Mouse (Mus musculus) forebrain, postnatal 0 days (tissue): ENCODE data around the gene Abca3. TPM values are rescaled to one million over a fixed set of nuclear protein-coding genes. Genes with fewer than 3 reads are reported as not detected.

Experiments used
- ATAC-seq: fragments of 200-750 bp; cut with Nextera tagmentation; 2 replicates; pipeline ENCODE4 v1.8.0; 2017; ENCODE audit warnings: mild to moderate bottlenecking, moderate library complexity
- DNase-seq: peaks from one replicate; pipeline ENCODE4 v3.0.0-alpha.2; 2015
- H3K27ac ChIP-seq: fragments of 300-500 bp; sonication (generic); 2 replicates; pipeline ENCODE4 v1.5.1; 2014; ENCODE audit warnings: low read depth, mild to moderate bottlenecking, antibody characterized with exemption, low read length, moderate library complexity, mixed read lengths
- H3K27me3 ChIP-seq: fragments of 300-500 bp; sonication (generic); 2 replicates; pipeline ENCODE4 v1.6.1; 2014; ENCODE audit warnings: mild to moderate bottlenecking, low read length, mixed read lengths; ENCODE audit not compliant: insufficient read depth
- H3K36me3 ChIP-seq: fragments of 300-500 bp; sonication (generic); 2 replicates; pipeline ENCODE4 v1.6.1; 2014; ENCODE audit warnings: mild to moderate bottlenecking, moderate library complexity; ENCODE audit not compliant: insufficient read depth
- H3K4me1 ChIP-seq: fragments of 300-500 bp; sonication (generic); 2 replicates; pipeline ENCODE4 v1.6.1; 2014; ENCODE audit warnings: antibody characterized with exemption; ENCODE audit not compliant: insufficient read depth
- H3K4me2 ChIP-seq: fragments of 300-500 bp; sonication (generic); 2 replicates; pipeline ENCODE4 v1.6.1; 2014; ENCODE audit warnings: low read depth, mild to moderate bottlenecking, moderate library complexity
- H3K4me3 ChIP-seq: fragments of 300-500 bp; sonication (generic); 2 replicates; pipeline ENCODE4 v1.5.1; 2014; ENCODE audit warnings: low read depth, low read length, mixed read lengths
- H3K9ac ChIP-seq: fragments of 300-500 bp; sonication (generic); 2 replicates; pipeline ENCODE4 v1.6.1; 2014; ENCODE audit warnings: mild to moderate bottlenecking
- H3K9me3 ChIP-seq: fragments of 300-500 bp; sonication (generic); 2 replicates; pipeline ENCODE4 v1.6.1; 2016; ENCODE audit warnings: low read length
- CTCF ChIP-seq: sonication (generic); IDR thresholded peaks from 2 replicates; pipeline ENCODE4 v1.5.1; 2016; ENCODE audit warnings: antibody characterized with exemption, control low read depth, low read depth
- WGBS: fragments of 180-500 bp; shearing (Covaris S2); extraction: QIAGEN DNeasy Blood & Tissue Kit; methylation state at CpG from one replicate; pipeline ENCODE4 v1.1.7; 2014; 5-methylcytosine and 5-hydroxymethylcytosine counted together
- polyA plus RNA-seq: library from polyadenylated mRNA; unstranded; fragments of >200 nt; fragmentation: Nextera tagmentation; extraction: Ambion mirVana; gene quantifications from 2 replicates; pipeline ENCODE4 v1.2.1, GENCODE M21; 2015
- total RNA-seq: library from RNA; depleted of rRNA; stranded (reverse); fragments of >200 nt; gene quantifications from 2 replicates; pipeline ENCODE4 v1.2.3, GENCODE M21; 2014

Abca3 gene
- total and polyA plus RNA-seq, 2 experiments from 2014 or later: 22.9 to 71.2 TPM

DNA sequence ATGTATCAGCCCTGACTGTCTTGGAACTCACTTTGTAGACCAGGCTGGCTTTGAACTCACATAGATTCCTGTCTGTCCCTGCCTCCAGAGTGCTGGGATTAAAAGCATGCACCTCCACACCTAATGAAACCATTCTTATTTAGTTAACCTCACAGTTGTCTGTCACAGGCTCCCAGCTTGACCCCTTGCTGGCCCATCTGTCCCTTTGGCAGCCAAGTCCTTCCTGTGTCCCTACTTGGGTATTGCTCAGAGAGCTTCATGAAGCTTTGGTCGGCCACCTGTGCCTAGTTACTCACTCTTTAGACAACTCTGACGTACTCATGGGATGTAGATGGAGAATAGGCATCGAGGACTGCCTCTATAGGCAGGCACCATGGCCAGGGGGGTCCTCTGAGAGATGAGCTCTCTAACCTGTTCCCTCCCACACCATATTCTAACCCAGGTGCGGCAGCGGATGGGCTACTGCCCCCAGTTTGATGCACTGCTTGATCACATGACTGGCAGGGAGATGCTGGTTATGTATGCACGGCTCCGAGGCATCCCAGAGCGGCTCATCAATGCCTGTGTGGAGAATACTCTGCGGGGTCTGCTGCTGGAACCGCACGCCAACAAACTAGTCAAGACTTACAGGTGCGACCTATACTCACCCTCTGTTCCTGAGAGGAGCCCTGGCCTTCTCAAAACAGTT, 55.5 kb downstream of the Abca3 start:
- Histone ChIP-seq H3K27ac (no peak overlapping the region), H3K4me3 (no peak overlapping the region), H3K4me1 (no peaks in the 10 kb centered on the region), H3K4me2 (no peak overlapping the region), H3K9ac (no peak overlapping the region), H3K9me3 (no peaks in the 10 kb centered on the region), H3K27me3 (no peaks in the 10 kb centered on the region), H3K36me3 (peaks cover 74% of the 10 kb centered on the region)
- no peak for TF ChIP-seq CTCF
- no peak for DNase-seq
- no peak for ATAC-seq
- WGBS: 88% methylated on average over 12 of the region's 12 CpGs

DNA sequence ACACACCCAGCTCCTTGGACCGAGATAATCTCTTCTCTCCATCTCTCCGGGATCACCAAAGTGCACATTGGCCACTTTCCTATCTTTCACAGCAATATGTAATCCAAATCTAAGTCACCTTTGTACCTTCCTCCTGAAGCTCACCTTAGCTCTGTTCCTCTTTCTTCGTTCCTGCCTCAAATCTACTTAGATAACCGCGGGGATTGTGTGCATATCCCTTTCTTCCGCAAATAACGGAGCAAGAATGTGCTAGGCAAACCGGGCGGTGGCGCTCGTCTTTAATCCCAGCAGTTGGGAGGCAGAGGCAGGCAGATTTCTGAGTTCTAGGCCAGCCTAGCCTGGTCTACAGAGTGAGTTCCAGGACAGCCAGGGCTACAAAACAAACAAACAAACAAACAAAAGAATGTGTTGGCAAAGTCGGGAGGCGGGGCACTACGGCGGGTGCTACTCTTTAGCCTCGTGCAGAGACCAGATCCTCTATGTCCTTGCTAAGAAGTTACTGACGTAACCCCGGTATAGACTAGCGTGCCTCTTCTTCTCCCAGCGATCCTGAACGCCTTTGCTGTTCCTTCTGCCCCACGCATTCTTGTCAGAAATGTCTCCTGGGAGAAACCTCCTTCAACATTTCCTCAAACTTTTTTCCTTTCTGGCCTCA, 61.9 kb downstream of the Abca3 start:
- peak overlapping the region; percentile 39 for H3K9ac ChIP-seq
- peak overlapping the region; percentile 59 for H3K4me3 ChIP-seq
- H3K36me3 ChIP-seq: peaks cover 48% of the 10 kb centered on the region
- no peak for TF ChIP-seq CTCF
- peaks cover 10% of the 10 kb centered on the region; the same call in 1 of the 2 replicates for H3K4me1 ChIP-seq
- peak overlapping the region; percentile 91 for H3K27ac ChIP-seq
- peak overlapping the region; percentile 80 for H3K4me2 ChIP-seq
- peak; percentile 2; the same call in 1 of the 2 replicates for ATAC-seq
- no peaks in the 10 kb centered on the region for H3K27me3 ChIP-seq
- 33% methylated on average over 22 of the region's 22 CpGs for WGBS
- no peaks in the 10 kb centered on the region for H3K9me3 ChIP-seq
- no peak for DNase-seq

DNA sequence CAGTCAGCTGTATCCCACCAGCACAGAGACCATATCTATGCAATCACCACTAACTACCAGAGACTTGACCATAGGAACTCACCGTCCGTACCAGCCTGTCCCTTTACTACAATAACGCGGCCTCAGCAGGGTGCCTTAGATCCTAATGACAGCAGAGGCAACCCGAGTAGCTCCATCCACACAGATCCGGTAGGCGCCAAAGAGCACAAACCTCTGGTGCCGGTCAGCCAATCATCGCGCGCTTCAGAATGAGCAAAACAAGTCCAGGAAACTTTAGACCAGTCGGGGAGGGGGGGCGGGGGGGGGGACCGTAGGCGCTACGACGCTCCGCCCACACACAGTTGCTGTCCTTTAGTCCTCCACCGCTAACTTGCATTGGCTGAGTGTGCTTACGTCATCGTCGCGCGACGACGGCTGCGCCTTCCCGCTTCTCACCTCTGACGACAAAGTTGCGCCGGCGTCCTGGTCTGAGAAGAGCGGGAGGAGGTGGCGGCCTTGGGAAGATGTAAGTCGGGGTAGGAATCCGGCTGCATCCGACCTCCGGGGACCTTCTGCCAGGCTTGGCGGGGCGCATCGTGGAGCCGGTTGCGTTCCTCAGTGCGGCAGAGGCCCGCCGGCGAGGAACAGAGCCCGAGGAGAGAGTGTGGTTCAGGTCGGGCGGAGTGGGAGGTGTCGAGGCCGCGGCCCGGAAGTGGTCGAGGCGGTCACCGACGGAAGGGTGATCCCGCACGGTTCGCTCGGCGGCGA, 62.7 kb downstream of the Abca3 start, which contains the start of gene Rnps1:
Gene Rnps1 (plus strand): TSS at position 336 of the 747 bp plus-strand sequence.
- peaks cover 48% of the 10 kb centered on the region for H3K36me3 ChIP-seq

DNA sequence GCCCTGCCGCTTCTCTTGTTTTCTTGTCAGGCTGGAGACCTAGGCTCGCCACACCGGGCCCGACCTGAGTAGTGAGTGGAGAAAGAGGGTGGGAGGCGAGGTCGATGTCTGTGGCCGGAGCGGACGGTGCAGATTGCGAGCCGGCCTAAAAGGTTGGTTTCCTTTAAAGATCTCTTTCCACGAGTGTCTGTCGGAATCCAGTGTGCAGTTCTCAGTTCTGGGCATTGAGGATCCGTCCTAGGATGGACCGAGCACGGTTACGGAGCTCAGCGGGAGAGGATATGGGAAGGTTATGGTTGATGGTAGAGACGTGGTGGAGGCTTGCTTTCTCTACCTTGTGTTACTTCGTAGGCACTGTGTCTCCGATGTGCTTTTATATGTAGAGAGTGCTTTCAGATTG, 63.3 kb downstream of the Abca3 start:
- no peaks in the 10 kb centered on the region for H3K9me3 ChIP-seq
- H3K27ac ChIP-seq: peak overlapping the region; percentile 91
- H3K4me2 ChIP-seq: peak overlapping the region; percentile 80
- peaks cover 48% of the 10 kb centered on the region for H3K36me3 ChIP-seq
- ATAC-seq: peak; percentile 5; the same call in 1 of the 2 replicates
- H3K4me1 ChIP-seq: peaks cover 10% of the 10 kb centered on the region; the same call in 1 of the 2 replicates
- peak overlapping the region; percentile 59 for H3K4me3 ChIP-seq
- no peak for DNase-seq
- H3K9ac ChIP-seq: peak overlapping the region; percentile 74
- 1% methylated on average over 21 of the region's 21 CpGs for WGBS
- no peaks in the 10 kb centered on the region for H3K27me3 ChIP-seq
- no peak for TF ChIP-seq CTCF

More for the DNA sequence above, 62.7 kb downstream of the Abca3 start, which contains the start of gene Rnps1:
- TF ChIP-seq CTCF: no peak
- DNase-seq: peak; percentile 99
- Histone ChIP-seq H3K9me3 (no peaks in the 10 kb centered on the region), H3K4me3 (peak within 1 kb of the TSS; percentile 59), H3K9ac (peak within 1 kb of the TSS; percentile 74), H3K4me1 (peaks cover 10% of the 10 kb centered on the region; the same call in 1 of the 2 replicates), H3K27ac (peak within 1 kb of the TSS; percentile 91), H3K27me3 (no peaks in the 10 kb centered on the region), H3K4me2 (peak within 1 kb of the TSS; percentile 80)
- ATAC-seq: peak; percentile 97
- WGBS: 2% methylated on average over 64 of the region's 64 CpGs

DNA sequence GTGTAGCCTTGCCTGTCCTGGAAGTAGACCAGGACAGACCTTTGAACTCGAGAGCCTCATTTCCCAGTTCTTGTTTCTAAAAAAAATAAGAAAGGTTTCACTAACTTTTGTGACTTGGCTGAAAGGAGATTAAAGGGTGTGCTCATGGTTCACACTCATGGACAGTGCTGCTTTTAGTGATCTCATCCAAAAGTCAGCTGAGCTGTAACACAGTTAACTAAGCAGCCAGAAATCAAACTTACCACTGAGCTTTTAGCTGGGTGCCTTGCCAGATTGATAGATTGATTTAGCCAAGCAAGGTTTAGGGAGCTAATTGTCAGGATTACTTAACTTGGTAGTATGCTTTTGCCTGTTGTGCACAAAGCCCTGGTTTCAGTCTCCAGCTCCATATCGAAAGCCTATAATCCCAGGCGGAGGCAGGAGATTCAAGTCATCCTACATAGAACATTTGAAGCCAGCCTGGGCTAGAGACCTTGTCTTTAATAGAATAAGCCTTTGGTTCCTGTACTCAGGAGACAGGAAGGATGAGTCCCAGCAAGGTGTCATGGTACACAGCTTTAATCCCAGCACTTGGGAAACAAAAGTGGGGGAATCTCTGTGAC, 64.4 kb downstream of the Abca3 start:
- H3K9ac ChIP-seq: peak overlapping the region; percentile 74; the same call in 1 of the 2 replicates
- H3K27me3 ChIP-seq: no peaks in the 10 kb centered on the region
- H3K4me2 ChIP-seq: peak overlapping the region; percentile 80
- TF ChIP-seq CTCF: no peak
- H3K4me1 ChIP-seq: peaks cover 10% of the 10 kb centered on the region; the same call in 1 of the 2 replicates
- H3K36me3 ChIP-seq: peaks cover 51% of the 10 kb centered on the region
- H3K27ac ChIP-seq: no peak overlapping the region
- WGBS: 86% methylated on average over 3 of the region's 3 CpGs
- peak overlapping the region; percentile 59 for H3K4me3 ChIP-seq
- DNase-seq: no peak
- no peaks in the 10 kb centered on the region for H3K9me3 ChIP-seq
- no peak for ATAC-seq

DNA sequence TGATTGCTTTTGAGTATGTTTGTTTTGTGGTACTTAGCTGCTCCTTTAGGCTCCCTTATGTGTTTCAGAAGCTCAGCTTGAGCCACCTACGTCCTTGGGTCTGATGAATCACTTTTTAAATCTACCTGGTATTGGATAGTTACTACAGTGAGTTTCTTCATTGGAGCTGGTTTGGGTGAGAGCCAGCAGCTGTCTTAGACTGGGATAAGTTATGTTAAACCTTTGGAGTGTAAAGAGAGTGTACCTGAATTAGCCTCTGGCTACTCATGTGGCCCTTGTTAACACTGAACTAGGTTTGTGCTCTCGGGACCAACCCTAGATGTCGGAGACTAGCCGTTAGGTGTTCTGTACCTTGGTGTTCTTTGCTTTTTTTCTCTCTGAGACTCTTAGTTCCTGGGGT, 71.4 kb downstream of the Abca3 start:
- Histone ChIP-seq H3K4me1 (no peaks in the 10 kb centered on the region), H3K27ac (no peak overlapping the region), H3K4me3 (no peak overlapping the region), H3K27me3 (no peaks in the 10 kb centered on the region), H3K36me3 (peaks cover 65% of the 10 kb centered on the region), H3K9ac (no peak overlapping the region), H3K4me2 (no peak overlapping the region), H3K9me3 (no peaks in the 10 kb centered on the region)
- no peak for TF ChIP-seq CTCF
- 90% methylated on average over 4 of the region's 4 CpGs for WGBS
- no peak for DNase-seq
- no peak for ATAC-seq
